Mouse (Mus musculus) forebrain, embryonic 15.5 days (tissue): ENCODE measurements around the gene Ppp2r3a. TPM values are rescaled to one million over a fixed set of nuclear protein-coding genes. Genes with fewer than 3 reads are reported as not detected.

Experiments
- ATAC-seq: fragments of 200-750 bp; cut with Nextera tagmentation; replicated peaks from 2 replicates; pipeline ENCODE4 v1.8.0; 2017; ENCODE audit warnings: mild to moderate bottlenecking, moderate TSS enrichment, moderate library complexity
- H3K27ac ChIP-seq: fragments of 300-500 bp; sonication (generic); replicated peaks from 2 replicates; pipeline ENCODE4 v1.5.1; 2015; ENCODE audit warnings: mild to moderate bottlenecking, inconsistent platforms
- H3K27me3 ChIP-seq: fragments of 300-500 bp; sonication (generic); 2 replicates; pipeline ENCODE4 v1.6.1; 2015; ENCODE audit warnings: inconsistent platforms
- H3K36me3 ChIP-seq: fragments of 300-500 bp; sonication (generic); 2 replicates; pipeline ENCODE4 v1.6.1; 2015; ENCODE audit warnings: mild to moderate bottlenecking, inconsistent platforms
- H3K4me1 ChIP-seq: fragments of 300-500 bp; sonication (generic); 2 replicates; pipeline ENCODE4 v1.6.1; 2015; ENCODE audit warnings: inconsistent platforms
- H3K4me2 ChIP-seq: fragments of 300-500 bp; sonication (generic); replicated peaks from 2 replicates; pipeline ENCODE4 v1.6.1; 2015; ENCODE audit warnings: mild to moderate bottlenecking, inconsistent platforms
- H3K4me3 ChIP-seq: fragments of 300-500 bp; sonication (generic); 2 replicates; pipeline ENCODE4 v1.5.1; 2015; ENCODE audit warnings: mild to moderate bottlenecking, inconsistent platforms
- H3K9ac ChIP-seq: fragments of 300-500 bp; sonication (generic); replicated peaks from 2 replicates; pipeline ENCODE4 v1.6.1; 2015; ENCODE audit warnings: mild to moderate bottlenecking, inconsistent platforms
- H3K9me3 ChIP-seq: fragments of 300-500 bp; sonication (generic); 2 replicates; pipeline ENCODE4 v1.6.1; 2016; ENCODE audit warnings: inconsistent platforms
- WGBS: fragments of 180-500 bp; shearing (Covaris S2); methylation state at CpG from one replicate; pipeline ENCODE4 v1.1.7; 2015; ENCODE audit warnings: mixed read lengths; 5-methylcytosine and 5-hydroxymethylcytosine counted together
- polyA plus RNA-seq: library from polyadenylated mRNA; unstranded; fragments of >200 nt; fragmentation: Nextera tagmentation; extraction: Ambion mirVana; gene quantifications from 2 replicates; pipeline ENCODE4 v1.2.1, GENCODE M21; 2015

The Ppp2r3a gene
- polyA plus RNA-seq, 1 experiment from 2014 or later = 21.8 TPM

- ATAC-seq = no peak
- no peak overlapping the region for H3K9ac ChIP-seq
- H3K4me3 ChIP-seq = no peak overlapping the region
- 80% methylated on average over 3 of the region's 3 CpGs for WGBS
- H3K9me3 ChIP-seq = no peaks in the 10 kb centered on the region
- H3K4me2 ChIP-seq = no peak overlapping the region
- peaks cover 23% of the 10 kb centered on the region for H3K4me1 ChIP-seq
- H3K36me3 ChIP-seq = no peaks in the 10 kb centered on the region
- no peaks in the 10 kb centered on the region for H3K27me3 ChIP-seq
- H3K27ac ChIP-seq = peak overlapping the region; percentile 16; the same call in 1 of the 2 replicates
These were observed 167.9 kb downstream of the Ppp2r3a start for GRCm38 (mm10) chr9:101083728-101084127.

- peak; percentile 15; the same call in 1 of the 2 replicates for ATAC-seq
- Histone ChIP-seq H3K9ac (no peak overlapping the region), H3K4me3 (no peak overlapping the region), H3K27ac (no peak overlapping the region), H3K4me2 (no peak overlapping the region), H3K4me1 (peaks cover 44% of the 10 kb centered on the region), H3K27me3 (no peaks in the 10 kb centered on the region), H3K36me3 (no peaks in the 10 kb centered on the region), H3K9me3 (no peaks in the 10 kb centered on the region)
- 42% methylated on average over 3 of the region's 3 CpGs for WGBS
These were observed 171.4 kb downstream of the Ppp2r3a start for GRCm38 (mm10) chr9:101080046-101080685.

- peak overlapping the region; percentile 25 for H3K4me3 ChIP-seq
- H3K4me2 ChIP-seq = peak overlapping the region; percentile 72
- peaks cover 44% of the 10 kb centered on the region for H3K4me1 ChIP-seq
- H3K36me3 ChIP-seq = no peaks in the 10 kb centered on the region
- WGBS = 74% methylated on average over 4 of the region's 4 CpGs
- no peaks in the 10 kb centered on the region for H3K9me3 ChIP-seq
- no peak overlapping the region for H3K9ac ChIP-seq
- no peak overlapping the region for H3K27ac ChIP-seq
- H3K27me3 ChIP-seq = no peaks in the 10 kb centered on the region
- ATAC-seq = no peak
These were observed 173.0 kb downstream of the Ppp2r3a start for GRCm38 (mm10) chr9:101078579-101078978.

- H3K9me3 ChIP-seq = no peaks in the 10 kb centered on the region
- no peaks in the 10 kb centered on the region for H3K36me3 ChIP-seq
- H3K27ac ChIP-seq = no peak overlapping the region
- peak overlapping the region; percentile 93 for H3K4me3 ChIP-seq
- H3K27me3 ChIP-seq = no peaks in the 10 kb centered on the region
- H3K9ac ChIP-seq = peak overlapping the region; percentile 100
- peak overlapping the region; percentile 72 for H3K4me2 ChIP-seq
- ATAC-seq = no peak
- peaks cover 50% of the 10 kb centered on the region for H3K4me1 ChIP-seq
These were observed 174.1 kb downstream of the Ppp2r3a start for GRCm38 (mm10) chr9:101077486-101077885.

- ATAC-seq = no peak
- 1% methylated on average over 18 of the region's 18 CpGs for WGBS
These were observed 175.3 kb downstream of the Ppp2r3a start for GRCm38 (mm10) chr9:101076095-101076875.

GRCm38 (mm10) chr9:101075694-101076093 is 175.9 kb downstream of the Ppp2r3a start:
- peaks cover 47% of the 10 kb centered on the region for H3K4me1 ChIP-seq
- no peak for ATAC-seq
- no peak overlapping the region; the same call in 1 of the 2 replicates for H3K27ac ChIP-seq
- peak overlapping the region; percentile 72 for H3K4me2 ChIP-seq
- peak overlapping the region; percentile 93 for H3K4me3 ChIP-seq
- H3K9me3 ChIP-seq = no peaks in the 10 kb centered on the region
- H3K9ac ChIP-seq = peak overlapping the region; percentile 100
- no peaks in the 10 kb centered on the region for H3K36me3 ChIP-seq
- under 1% methylated on average over 8 of the region's 8 CpGs for WGBS
- no peaks in the 10 kb centered on the region for H3K27me3 ChIP-seq

More at GRCm38 (mm10) chr9:101076095-101076875, 175.3 kb downstream of the Ppp2r3a start:
- H3K9me3 ChIP-seq = no peaks in the 10 kb centered on the region
- peak overlapping the region; percentile 93 for H3K4me3 ChIP-seq
- no peaks in the 10 kb centered on the region for H3K27me3 ChIP-seq
- H3K9ac ChIP-seq = peak overlapping the region; percentile 100
- peaks cover 49% of the 10 kb centered on the region for H3K4me1 ChIP-seq
- 0 out of 2 replicates have a peak overlapping the region, but pooled peaks have one; percentile 2 for H3K27ac ChIP-seq
- peak overlapping the region; percentile 72 for H3K4me2 ChIP-seq
- H3K36me3 ChIP-seq = no peaks in the 10 kb centered on the region

- Histone ChIP-seq H3K36me3 (no peaks in the 10 kb centered on the region), H3K27ac (peak overlapping the region; percentile 100), H3K4me2 (peak overlapping the region; percentile 72), H3K4me3 (peak overlapping the region; percentile 93), H3K4me1 (peaks cover 44% of the 10 kb centered on the region), H3K9me3 (no peaks in the 10 kb centered on the region), H3K9ac (peak overlapping the region; percentile 100), H3K27me3 (no peaks in the 10 kb centered on the region)
- under 1% methylated on average over 25 of the region's 25 CpGs for WGBS
- no peak for ATAC-seq
These were observed 176.5 kb downstream of the Ppp2r3a start for GRCm38 (mm10) chr9:101075091-101075581.

- H3K4me2 ChIP-seq = peak overlapping the region; percentile 72
- H3K9ac ChIP-seq = peak overlapping the region; percentile 100
- ATAC-seq = peak; percentile 75
- no peaks in the 10 kb centered on the region for H3K36me3 ChIP-seq
- peak overlapping the region; percentile 100 for H3K27ac ChIP-seq
- H3K27me3 ChIP-seq = no peaks in the 10 kb centered on the region
- WGBS = under 1% methylated on average over 72 of the region's 100 CpGs
- peaks cover 38% of the 10 kb centered on the region for H3K4me1 ChIP-seq
- peak overlapping the region; percentile 93 for H3K4me3 ChIP-seq
- H3K9me3 ChIP-seq = no peaks in the 10 kb centered on the region
These were observed 177.1 kb downstream of the Ppp2r3a start for GRCm38 (mm10) chr9:101074332-101075021.

GRCm38 (mm10) chr9:101073987-101074331 is 177.6 kb downstream of the Ppp2r3a start, which contains the start of gene Msl2:
Msl2 (plus strand) TSS chr9:101074101.
- under 1% methylated on average over 39 of the region's 43 CpGs for WGBS
- ATAC-seq = peak; percentile 75
- peak within 1 kb of the TSS; percentile 100 for H3K9ac ChIP-seq
- no peaks in the 10 kb centered on the region for H3K27me3 ChIP-seq
- no peaks in the 10 kb centered on the region for H3K9me3 ChIP-seq
- H3K4me3 ChIP-seq = peak within 1 kb of the TSS; percentile 93
- H3K36me3 ChIP-seq = no peaks in the 10 kb centered on the region
- H3K4me2 ChIP-seq = peak within 1 kb of the TSS; percentile 82
- H3K4me1 ChIP-seq = peaks cover 33% of the 10 kb centered on the region
- peak within 1 kb of the TSS; percentile 100 for H3K27ac ChIP-seq

GRCm38 (mm10) chr9:101073041-101073986 is 178.3 kb downstream of the Ppp2r3a start:
- H3K9ac ChIP-seq = peak overlapping the region; percentile 87
- no peaks in the 10 kb centered on the region for H3K9me3 ChIP-seq
- peak overlapping the region; percentile 93 for H3K4me3 ChIP-seq
- peak; percentile 94 for ATAC-seq
- H3K36me3 ChIP-seq = no peaks in the 10 kb centered on the region
- H3K4me1 ChIP-seq = peaks cover 26% of the 10 kb centered on the region
- 1% methylated on average over 65 of the region's 65 CpGs for whole genome bisulfite sequencing
- peak overlapping the region; percentile 82 for H3K4me2 ChIP-seq
- no peaks in the 10 kb centered on the region for H3K27me3 ChIP-seq
- H3K27ac ChIP-seq = peak overlapping the region; percentile 100

- no peaks in the 10 kb centered on the region for H3K9me3 ChIP-seq
- peak overlapping the region; percentile 82; the same call in 1 of the 2 replicates for H3K4me2 ChIP-seq
- peak overlapping the region; percentile 87; the same call in 1 of the 2 replicates for H3K9ac ChIP-seq
- peaks cover 19% of the 10 kb centered on the region for H3K4me1 ChIP-seq
- 37% methylated on average over 5 of the region's 5 CpGs for WGBS
- H3K27ac ChIP-seq = peak overlapping the region; percentile 43; the same call in 1 of the 2 replicates
- no peaks in the 10 kb centered on the region for H3K27me3 ChIP-seq
- no peaks in the 10 kb centered on the region for H3K36me3 ChIP-seq
- no peak overlapping the region for H3K4me3 ChIP-seq
- no peak for ATAC-seq
These were observed 179.1 kb downstream of the Ppp2r3a start for GRCm38 (mm10) chr9:101072506-101072905.
